Mouse (Mus musculus) heart, postnatal 0 days (tissue): ENCODE measurements around the gene Fxr2. TPM values are rescaled to one million over a fixed set of nuclear protein-coding genes. Genes with fewer than 3 reads are reported as not detected.

Experiments
- ATAC-seq: fragments of 200-750 bp; cut with Nextera tagmentation; 2 replicates; pipeline ENCODE4 v1.8.0; 2017; ENCODE audit warnings: low read depth, moderate number of reproducible peaks, moderate library complexity; ENCODE audit not compliant: insufficient read depth
- DNase-seq: peaks from one replicate; pipeline ENCODE4 v3.0.0-alpha.2; 2016; ENCODE audit warnings: low spot score
- H3K27ac ChIP-seq: fragments of 300-500 bp; sonication (generic); 2 replicates; pipeline ENCODE4 v1.5.1; 2014; ENCODE audit warnings: low read depth, mild to moderate bottlenecking
- H3K27me3 ChIP-seq: fragments of 300-500 bp; sonication (generic); 2 replicates; pipeline ENCODE4 v1.6.1; 2014; ENCODE audit warnings: low read length, mixed read lengths; ENCODE audit not compliant: control insufficient read depth, insufficient read depth
- H3K36me3 ChIP-seq: fragments of 300-500 bp; sonication (generic); replicated peaks from 2 replicates; pipeline ENCODE4 v1.6.1; 2014; ENCODE audit warnings: low read length, mixed read lengths; ENCODE audit not compliant: control insufficient read depth, insufficient read depth
- H3K4me1 ChIP-seq: fragments of 300-500 bp; sonication (generic); 2 replicates; pipeline ENCODE4 v1.6.1; 2014; ENCODE audit warnings: antibody characterized with exemption; ENCODE audit not compliant: control insufficient read depth, insufficient read depth
- H3K4me2 ChIP-seq: fragments of 300-500 bp; sonication (generic); 2 replicates; pipeline ENCODE4 v1.6.1; 2014; ENCODE audit warnings: low read depth, mild to moderate bottlenecking, low read length, moderate library complexity
- H3K4me3 ChIP-seq: fragments of 300-500 bp; sonication (generic); 2 replicates; pipeline ENCODE4 v1.5.1; 2014; ENCODE audit warnings: low read depth, low read length
- H3K9ac ChIP-seq: fragments of 300-500 bp; sonication (generic); replicated peaks from 2 replicates; pipeline ENCODE4 v1.6.1; 2014; ENCODE audit warnings: low read depth, low read length, mixed read lengths
- H3K9me3 ChIP-seq: fragments of 300-500 bp; sonication (generic); replicated peaks from 2 replicates; pipeline ENCODE4 v1.6.1; 2016; ENCODE audit warnings: low read length; ENCODE audit not compliant: control insufficient read depth
- CTCF ChIP-seq: IDR thresholded peaks from 2 replicates; pipeline ENCODE4 v1.5.1; 2016; ENCODE audit warnings: antibody characterized with exemption, control low read depth, low read depth
- EP300 ChIP-seq: IDR thresholded peaks from 2 replicates; pipeline ENCODE4 v1.6.1; 2016; ENCODE audit warnings: antibody characterized with exemption, low read depth
- WGBS: fragments of 180-500 bp; shearing (Covaris S2); extraction: QIAGEN DNeasy Blood & Tissue Kit; methylation state at CpG from one replicate; pipeline ENCODE4 v1.1.7; 2014; 5-methylcytosine and 5-hydroxymethylcytosine counted together
- polyA plus RNA-seq: library from polyadenylated mRNA; unstranded; fragments of >200 nt; fragmentation: Nextera tagmentation; extraction: Ambion mirVana; gene quantifications from 2 replicates; pipeline ENCODE4 v1.2.1, GENCODE M21; 2015
- total RNA-seq: library from RNA; depleted of rRNA; stranded (reverse); fragments of >200 nt; gene quantifications from 2 replicates; pipeline ENCODE4 v1.2.3, GENCODE M21; 2014; ENCODE audit warnings: low replicate concordance

Fxr2 gene
- total and polyA plus RNA-seq, 2 experiments from 2014 or later, result 15.8 to 64.7 TPM

DNA sequence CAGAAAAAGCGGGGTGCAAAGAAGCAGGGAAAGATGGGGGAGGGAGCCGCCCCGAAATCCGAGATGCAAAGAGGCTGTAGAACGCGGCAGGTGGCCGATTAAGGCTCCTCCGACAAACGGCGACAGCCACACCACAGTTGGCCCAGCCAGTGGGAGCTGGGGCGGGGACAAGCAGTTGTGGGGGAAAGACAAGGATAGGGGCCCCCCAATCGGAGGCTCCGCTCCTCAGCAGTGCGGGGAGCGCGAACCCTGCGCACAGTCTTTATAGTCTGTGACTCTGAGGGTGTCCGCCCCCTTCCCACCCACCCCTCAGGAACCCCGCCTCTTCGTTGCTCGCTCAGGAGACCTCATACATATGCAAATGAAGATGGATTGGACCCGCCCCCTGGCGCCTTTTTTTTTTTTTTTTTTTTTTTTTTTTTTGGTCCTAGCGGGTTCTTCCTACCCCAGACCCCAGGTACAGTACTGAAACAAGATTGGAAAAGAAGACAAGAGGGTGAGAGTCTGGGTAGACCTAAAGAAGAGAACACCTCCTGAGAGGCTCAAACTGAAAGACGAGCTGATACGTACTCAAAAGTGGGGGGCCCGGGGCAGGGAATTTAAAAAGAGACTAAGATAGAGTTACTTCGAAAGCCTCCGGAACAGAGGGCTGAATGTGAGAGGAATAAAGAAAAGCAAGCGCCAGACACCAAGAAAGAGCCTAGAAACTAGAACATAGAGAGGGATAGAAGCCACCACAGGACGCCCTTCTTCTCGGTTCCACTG, 26.9 kb upstream of the Fxr2 start, which contains the start of gene Atp1b2:
Gene Atp1b2 (minus strand): TSS at position 217 of the 765 bp plus-strand sequence.
- H3K9ac ChIP-seq, result peak within 1 kb of the TSS; percentile 70
- WGBS, result 2% methylated on average over 32 of the region's 32 CpGs
- H3K4me3 ChIP-seq, result peak within 1 kb of the TSS; percentile 66
- H3K27me3 ChIP-seq, result no peaks in the 10 kb centered on the region
- peak within 1 kb of the TSS; percentile 79 for H3K27ac ChIP-seq
- no peaks in the 10 kb centered on the region for H3K36me3 ChIP-seq
- no peaks in the 10 kb centered on the region for H3K9me3 ChIP-seq
- peak; percentile 78 for DNase-seq
- TF ChIP-seq EP300, result no peak
- TF ChIP-seq CTCF, result no peak
- H3K4me2 ChIP-seq, result peak within 1 kb of the TSS; percentile 97
- peaks cover 43% of the 10 kb centered on the region for H3K4me1 ChIP-seq
- peak; percentile 88 for ATAC-seq

GRCm38 (mm10) chr11:69606491-69606795, 26.3 kb upstream of the Fxr2 start:
- H3K27ac ChIP-seq, result no peak overlapping the region
- no peak for ATAC-seq
- TF ChIP-seq CTCF (no peak), EP300 (no peak)
- no peaks in the 10 kb centered on the region for H3K9me3 ChIP-seq
- WGBS, result 78% methylated on average over 2 of the region's 2 CpGs
- no peak overlapping the region for H3K9ac ChIP-seq
- H3K4me3 ChIP-seq, result peak overlapping the region; percentile 66
- peak overlapping the region; percentile 97 for H3K4me2 ChIP-seq
- DNase-seq, result no peak
- H3K27me3 ChIP-seq, result no peaks in the 10 kb centered on the region
- peaks cover 39% of the 10 kb centered on the region for H3K4me1 ChIP-seq
- H3K36me3 ChIP-seq, result no peaks in the 10 kb centered on the region

- Histone ChIP-seq H3K9ac (no peak overlapping the region), H3K36me3 (no peaks in the 10 kb centered on the region), H3K4me1 (peaks cover 35% of the 10 kb centered on the region), H3K27ac (no peak overlapping the region), H3K9me3 (no peaks in the 10 kb centered on the region), H3K27me3 (no peaks in the 10 kb centered on the region), H3K4me3 (no peak overlapping the region), H3K4me2 (no peak overlapping the region)
- no peak for DNase-seq
- ATAC-seq, result no peak
- 75% methylated on average over 2 of the region's 2 CpGs for WGBS
- no peak for TF ChIP-seq CTCF
- TF ChIP-seq EP300, result no peak
Observed at GRCm38 (mm10) chr11:69606832-69607231, 26.0 kb upstream of the Fxr2 start.

GRCm38 (mm10) chr11:69608525-69608924, 24.3 kb upstream of the Fxr2 start:
- H3K36me3 ChIP-seq, result no peaks in the 10 kb centered on the region
- no peak overlapping the region for H3K27ac ChIP-seq
- no peak overlapping the region for H3K4me2 ChIP-seq
- peaks cover 25% of the 10 kb centered on the region for H3K4me1 ChIP-seq
- ATAC-seq (no peak), DNase-seq (no peak)
- no peak overlapping the region for H3K4me3 ChIP-seq
- H3K9me3 ChIP-seq, result no peaks in the 10 kb centered on the region
- TF ChIP-seq EP300 (no peak), CTCF (no peak)
- H3K27me3 ChIP-seq, result no peaks in the 10 kb centered on the region
- H3K9ac ChIP-seq, result no peak overlapping the region
- 87% methylated on average over 3 of the region's 3 CpGs for WGBS

DNA sequence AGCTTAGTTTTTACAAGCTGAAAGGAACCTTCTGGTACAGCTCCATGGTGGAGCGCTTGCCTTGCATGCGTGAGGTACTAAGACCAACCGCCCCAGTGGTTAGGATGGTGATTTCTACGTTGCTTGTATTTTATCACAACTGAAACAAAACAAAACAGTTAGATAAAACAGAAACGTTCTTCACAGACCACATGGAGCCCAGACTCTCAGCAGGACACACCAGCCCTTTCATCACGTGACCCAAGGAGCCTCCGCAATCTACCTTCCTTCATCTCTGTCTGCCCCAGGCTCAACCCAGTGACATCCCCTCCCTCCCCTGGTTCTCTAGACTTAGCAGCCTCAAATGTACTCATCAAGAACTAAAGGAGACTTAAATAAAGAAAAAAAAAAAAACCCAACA, 23.4 kb upstream of the Fxr2 start:
- H3K9ac ChIP-seq, result no peak overlapping the region
- ATAC-seq (no peak), DNase-seq (no peak)
- TF ChIP-seq CTCF (no peak), EP300 (no peak)
- no peak overlapping the region for H3K4me2 ChIP-seq
- H3K4me1 ChIP-seq, result peaks cover 20% of the 10 kb centered on the region
- H3K27ac ChIP-seq, result no peak overlapping the region
- no peak overlapping the region for H3K4me3 ChIP-seq
- no peaks in the 10 kb centered on the region for H3K27me3 ChIP-seq
- no peaks in the 10 kb centered on the region for H3K9me3 ChIP-seq
- no peaks in the 10 kb centered on the region for H3K36me3 ChIP-seq
- WGBS, result 59% methylated on average over 7 of the region's 7 CpGs

- Histone ChIP-seq H3K9me3 (no peaks in the 10 kb centered on the region), H3K4me2 (no peak overlapping the region), H3K4me1 (peaks cover 10% of the 10 kb centered on the region), H3K36me3 (no peaks in the 10 kb centered on the region), H3K27me3 (no peaks in the 10 kb centered on the region), H3K27ac (no peak overlapping the region), H3K4me3 (no peak overlapping the region), H3K9ac (no peak overlapping the region)
- no peak for ATAC-seq
- no peak for DNase-seq
- TF ChIP-seq CTCF (no peak), EP300 (no peak)
- 43% methylated on average over 4 of the region's 4 CpGs for WGBS
Observed at GRCm38 (mm10) chr11:69610899-69611298, 21.9 kb upstream of the Fxr2 start.
